Mouse (Mus musculus): ENCODE data around the gene Sgpl1. TPM values are rescaled to one million over a fixed set of nuclear protein-coding genes. Genes with fewer than 3 reads are reported as not detected.

Gene Sgpl1
- polyA plus RNA-seq, 1 experiment, result 111 TPM

GRCm38 (mm10) chr10:61069248-61069647, 78.3 kb downstream of the Sgpl1 start:
- no peak overlapping the region for H3K4me3 ChIP-seq (ENCODE audit: insufficient read depth, low read length)
- H3K4me1 ChIP-seq (ENCODE audit: control insufficient read depth, insufficient read depth, low read length), result no peaks in the 10 kb centered on the region
- H3K27ac ChIP-seq (ENCODE audit: insufficient read depth, low read length), result no peak overlapping the region
- TF ChIP-seq POLR2A (IDR thresholded peaks at IDR 0.05; ENCODE audit: low read depth, low read length) (no peak), CTCF (IDR thresholded peaks at IDR 0.05; ENCODE audit: borderline replicate concordance, insufficient read depth, low read length) (no peak)

- Histone ChIP-seq H3K27ac (ENCODE audit: insufficient read depth, low read length) (no peak overlapping the region), H3K4me3 (ENCODE audit: insufficient read depth, low read length) (no peak overlapping the region), H3K4me1 (ENCODE audit: control insufficient read depth, insufficient read depth, low read length) (no peaks in the 10 kb centered on the region)
- peak; percentile 75 for TF ChIP-seq CTCF (IDR thresholded peaks at IDR 0.05; ENCODE audit: borderline replicate concordance, insufficient read depth, low read length)
- no peak for TF ChIP-seq POLR2A (IDR thresholded peaks at IDR 0.05; ENCODE audit: low read depth, low read length)
Observed at GRCm38 (mm10) chr10:61068436-61069192, 78.9 kb downstream of the Sgpl1 start.

GRCm38 (mm10) chr10:61065287-61066005, 82.1 kb downstream of the Sgpl1 start:
- Histone ChIP-seq H3K4me3 (ENCODE audit: insufficient read depth, low read length) (no peak overlapping the region), H3K27ac (ENCODE audit: insufficient read depth, low read length) (no peak overlapping the region), H3K4me1 (ENCODE audit: control insufficient read depth, insufficient read depth, low read length) (no peaks in the 10 kb centered on the region)
- TF ChIP-seq POLR2A (IDR thresholded peaks at IDR 0.05; ENCODE audit: low read depth, low read length) (no peak), CTCF (IDR thresholded peaks at IDR 0.05; ENCODE audit: borderline replicate concordance, insufficient read depth, low read length) (no peak)

- Histone ChIP-seq H3K4me1 (ENCODE audit: control insufficient read depth, insufficient read depth, low read length) (no peaks in the 10 kb centered on the region), H3K27ac (ENCODE audit: insufficient read depth, low read length) (no peak overlapping the region), H3K4me3 (ENCODE audit: insufficient read depth, low read length) (no peak overlapping the region)
- no peak for TF ChIP-seq POLR2A (IDR thresholded peaks at IDR 0.05; ENCODE audit: low read depth, low read length)
- TF ChIP-seq CTCF (IDR thresholded peaks at IDR 0.05; ENCODE audit: borderline replicate concordance, insufficient read depth, low read length), result no peak
Observed at GRCm38 (mm10) chr10:61064635-61065034, 82.9 kb downstream of the Sgpl1 start.

GRCm38 (mm10) chr10:61063271-61063864, 84.1 kb downstream of the Sgpl1 start:
- Histone ChIP-seq H3K4me1 (ENCODE audit: control insufficient read depth, insufficient read depth, low read length) (no peaks in the 10 kb centered on the region), H3K27ac (ENCODE audit: insufficient read depth, low read length) (no peak overlapping the region), H3K4me3 (ENCODE audit: insufficient read depth, low read length) (no peak overlapping the region)
- TF ChIP-seq CTCF (IDR thresholded peaks at IDR 0.05; ENCODE audit: borderline replicate concordance, insufficient read depth, low read length) (no peak), POLR2A (IDR thresholded peaks at IDR 0.05; ENCODE audit: low read depth, low read length) (no peak)

- H3K4me3 ChIP-seq (ENCODE audit: insufficient read depth, low read length), result no peak overlapping the region
- TF ChIP-seq CTCF (IDR thresholded peaks at IDR 0.05; ENCODE audit: borderline replicate concordance, insufficient read depth, low read length) (no peak), POLR2A (IDR thresholded peaks at IDR 0.05; ENCODE audit: low read depth, low read length) (no peak)
- H3K4me1 ChIP-seq (ENCODE audit: control insufficient read depth, insufficient read depth, low read length), result no peaks in the 10 kb centered on the region
- H3K27ac ChIP-seq (ENCODE audit: insufficient read depth, low read length), result no peak overlapping the region
Observed at GRCm38 (mm10) chr10:61059543-61060110, 87.9 kb downstream of the Sgpl1 start.

- TF ChIP-seq CTCF (IDR thresholded peaks at IDR 0.05; ENCODE audit: borderline replicate concordance, insufficient read depth, low read length) (no peak), POLR2A (IDR thresholded peaks at IDR 0.05; ENCODE audit: low read depth, low read length) (no peak)
- H3K4me1 ChIP-seq (ENCODE audit: control insufficient read depth, insufficient read depth, low read length), result no peaks in the 10 kb centered on the region
- no peak overlapping the region for H3K4me3 ChIP-seq (ENCODE audit: insufficient read depth, low read length)
- no peak overlapping the region for H3K27ac ChIP-seq (ENCODE audit: insufficient read depth, low read length)
Observed at GRCm38 (mm10) chr10:61059101-61059500, 88.4 kb downstream of the Sgpl1 start.

GRCm38 (mm10) chr10:61056661-61057060, 90.8 kb downstream of the Sgpl1 start:
- no peaks in the 10 kb centered on the region for H3K4me1 ChIP-seq (ENCODE audit: control insufficient read depth, insufficient read depth, low read length)
- no peak overlapping the region for H3K27ac ChIP-seq (ENCODE audit: insufficient read depth, low read length)
- no peak overlapping the region for H3K4me3 ChIP-seq (ENCODE audit: insufficient read depth, low read length)
- no peak for TF ChIP-seq POLR2A (IDR thresholded peaks at IDR 0.05; ENCODE audit: low read depth, low read length)
- TF ChIP-seq CTCF (IDR thresholded peaks at IDR 0.05; ENCODE audit: borderline replicate concordance, insufficient read depth, low read length), result no peak

- Histone ChIP-seq H3K27ac (ENCODE audit: insufficient read depth, low read length) (no peak overlapping the region), H3K4me3 (ENCODE audit: insufficient read depth, low read length) (no peak overlapping the region), H3K4me1 (ENCODE audit: control insufficient read depth, insufficient read depth, low read length) (no peaks in the 10 kb centered on the region)
- TF ChIP-seq CTCF (IDR thresholded peaks at IDR 0.05; ENCODE audit: borderline replicate concordance, insufficient read depth, low read length) (peak; percentile 95), POLR2A (IDR thresholded peaks at IDR 0.05; ENCODE audit: low read depth, low read length) (no peak)
Observed at GRCm38 (mm10) chr10:61051993-61052613, 95.4 kb downstream of the Sgpl1 start.

Other genes with a start within 250 kb of the Sgpl1 start
- 3.1 and 4.5 TPM in 2 replicates for gene Pcbd1, start 58.4 kb downstream of the Sgpl1 start, polyA plus RNA-seq (2011; ENCODE audit: insufficient read length, low read depth, missing spikeins)
- gene Tbata, start 24.3 kb upstream of the Sgpl1 start, polyA plus RNA-seq (2011; ENCODE audit: insufficient read length, low read depth, missing spikeins), result not detected in 2 replicates
- gene Adamts14, start 125.7 kb upstream of the Sgpl1 start, polyA plus RNA-seq (2011; ENCODE audit: insufficient read length, low read depth, missing spikeins), result 8.1 and 9.6 TPM in 2 replicates
- not detected in 2 replicates for gene Prf1, start 150.1 kb upstream of the Sgpl1 start, polyA plus RNA-seq (2011; ENCODE audit: insufficient read length, low read depth, missing spikeins)
- gene Pald1, start 235.8 kb upstream of the Sgpl1 start, polyA plus RNA-seq (2011; ENCODE audit: insufficient read length, low read depth, missing spikeins), result 3.4 and 5.3 TPM in 2 replicates

Measured in embryonic fibroblast, embryonic 13.5 days (primary cell).